Mouse (Mus musculus): ENCODE measurements at regions not wholly inside any gene's neighbourhood (a gene's known extent, or its start where the extent isn't known, plus 50 kb on each side); places are given as distances from the start of the nearest gene placed in this dataset.

DNA sequence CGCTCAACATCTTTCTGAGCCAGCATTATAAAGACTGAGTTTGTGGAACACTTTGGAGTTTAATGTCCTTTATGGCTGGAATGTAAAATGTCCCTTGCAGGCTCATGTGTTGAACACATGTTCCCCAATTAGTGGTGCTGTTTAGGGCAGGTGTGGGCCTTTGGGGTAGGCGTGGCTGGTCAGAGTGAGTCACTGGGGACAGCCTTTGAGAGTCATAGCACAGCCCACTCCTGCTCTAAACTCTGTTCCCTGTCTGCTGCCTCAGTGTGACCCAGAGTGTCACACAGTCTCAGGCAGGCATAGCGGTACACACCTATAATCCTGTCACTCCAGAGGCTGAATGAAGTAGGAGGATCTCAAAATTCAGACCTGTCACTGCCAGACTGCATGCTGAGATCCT, 78.8 kb downstream of the Gas1 start:
- TF ChIP-seq CTCF (conservative IDR thresholded peaks at IDR 0.05; ENCODE audit: insufficient read depth, insufficient read length, low read depth, low read length) (no peak), POLR2A (IDR thresholded peaks at IDR 0.05; ENCODE audit: low read depth, low read length) (no peak)
